ENCODE assay signal across 7 mouse cellular contexts in the genomic region with DNA sequence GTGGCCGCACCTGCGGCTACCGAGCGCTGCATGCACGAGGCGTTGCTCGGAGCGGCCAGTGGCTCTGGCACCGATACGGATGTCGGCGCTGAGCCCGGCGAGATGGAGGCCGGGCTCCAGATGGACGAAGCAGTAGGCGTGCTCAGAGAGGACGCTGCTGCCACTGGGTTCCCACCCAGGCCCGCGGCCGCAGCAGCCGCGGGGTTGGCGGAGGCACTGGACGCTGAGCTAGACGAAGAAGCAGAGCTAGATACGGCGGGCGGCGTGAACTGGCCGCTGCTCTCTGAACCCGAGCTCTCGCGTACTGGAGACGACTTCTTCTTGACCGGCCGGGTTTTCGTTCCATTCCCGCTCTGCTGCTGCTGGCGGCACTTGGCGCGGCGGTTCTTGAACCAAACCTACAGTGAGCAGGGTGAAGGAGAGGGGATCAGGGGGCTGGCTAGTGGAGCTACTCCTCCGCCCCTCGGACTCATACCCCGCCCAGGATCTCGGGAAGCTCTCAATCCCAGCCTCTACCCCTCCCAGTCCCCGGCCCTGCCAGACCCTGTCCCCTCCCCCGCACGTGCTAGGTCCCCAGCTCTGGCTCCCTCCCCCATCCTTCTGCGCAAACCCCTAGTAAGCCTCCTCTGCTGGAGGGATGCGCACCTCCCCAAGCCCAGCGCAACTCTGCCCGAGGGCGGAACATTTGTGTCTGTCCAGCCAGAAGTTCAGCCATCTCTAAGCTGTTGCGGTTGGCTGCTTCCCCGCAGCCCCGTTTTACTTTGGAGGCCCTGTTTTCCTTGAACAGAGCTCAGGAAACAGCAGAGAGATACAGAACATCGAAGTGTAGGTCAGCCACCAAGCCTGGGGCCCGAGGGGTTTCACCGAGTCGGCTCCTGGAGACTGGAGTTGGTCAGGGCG. TPM values are rescaled to one million over a fixed set of nuclear protein-coding genes. Genes with fewer than 3 reads are reported as not detected.
DNase-seq lines count a peak whose midpoint lies in the region; ATAC-seq lines count a peak whose summit lies in the region.

No protein-coding gene starts in this region.

- H3K27me3 ChIP-seq in embryonic facial prominence, embryonic 12.5 days, result peaks cover 76% of the 10 kb centered on the region
- peaks cover 37% of the 10 kb centered on the region for H3K27me3 ChIP-seq in midbrain, embryonic 15.5 days (replicated peaks)

- no peak overlapping the region for H3K27ac ChIP-seq in embryonic facial prominence, embryonic 12.5 days
- peak overlapping the region; percentile 37 for H3K27ac ChIP-seq in midbrain, embryonic 15.5 days

- intact Hi-C loops in heart, postnatal 10 days (cut with DNase I), result loop anchor here (10.0 kb wide), 1 partner anchor 208 kb away; no protein-coding TSS in a partner anchor

- peak; percentile 6 for DNase-seq in ovary, postnatal 10 days (ENCODE audit: low spot score)
- no peak for DNase-seq in ovary, adult 18-20 months (ENCODE audit: low spot score)
- peak; percentile 33 to 54 for DNase-seq in heart, postnatal 10 days
- peak; percentile 15 to 37 for DNase-seq in left cerebral cortex, adult 8-10 months (ENCODE audit: low spot score in 2 of 2)
- no peak for DNase-seq in adipocyte (ENCODE audit: low spot score)

- WGBS in embryonic facial prominence, embryonic 12.5 days, result 1% methylated on average over 63 of the region's 63 CpGs
- 1% methylated on average over 63 of the region's 63 CpGs for WGBS in midbrain, embryonic 15.5 days

- no peaks in the 10 kb centered on the region for H3K36me3 ChIP-seq in embryonic facial prominence, embryonic 12.5 days
- H3K36me3 ChIP-seq in midbrain, embryonic 15.5 days (replicated peaks), result no peaks in the 10 kb centered on the region

- peak overlapping the region; percentile 44 for H3K4me2 ChIP-seq in embryonic facial prominence, embryonic 12.5 days (replicated peaks)
- peak overlapping the region; percentile 61 for H3K4me2 ChIP-seq in midbrain, embryonic 15.5 days

- no peaks in the 10 kb centered on the region for H3K9me3 ChIP-seq in embryonic facial prominence, embryonic 12.5 days
- no peaks in the 10 kb centered on the region for H3K9me3 ChIP-seq in midbrain, embryonic 15.5 days

- 0 out of 2 replicates have a peak, but pooled peaks have one; percentile 12 for ATAC-seq in embryonic facial prominence, embryonic 12.5 days (ENCODE audit: insufficient number of reproducible peaks, insufficient read depth, low FRiP score, low TSS enrichment)
- peak; percentile 34 for ATAC-seq in midbrain, embryonic 15.5 days (replicated peaks)

- peaks cover 21% of the 10 kb centered on the region for H3K4me1 ChIP-seq in embryonic facial prominence, embryonic 12.5 days
- H3K4me1 ChIP-seq in midbrain, embryonic 15.5 days, result peaks cover 43% of the 10 kb centered on the region

- 0 out of 2 replicates have a peak overlapping the region, but pooled peaks have one; percentile 15 for H3K9ac ChIP-seq in embryonic facial prominence, embryonic 12.5 days
- H3K9ac ChIP-seq in midbrain, embryonic 15.5 days, result peak overlapping the region; percentile 36

- H3K4me3 ChIP-seq in embryonic facial prominence, embryonic 12.5 days, result peak overlapping the region; percentile 30
- H3K4me3 ChIP-seq in midbrain, embryonic 15.5 days, result peak overlapping the region; percentile 50

RNA-seq across cellular contexts. Expression of a gene that starts 5.8 kb away (rescaled TPM):
- 4.5 and 6.3 TPM in 2 replicates for polyA plus RNA-seq in embryonic facial prominence, embryonic 12.5 days (2016; fragmentation: Nextera tagmentation; extraction: Ambion mirVana)
- total RNA-seq in heart, postnatal 10 days (2021), result not detected
- 1 to 10 TPM; 4.9 to 7.1 (median 5.9) TPM for total RNA-seq in left cerebral cortex, adult 8-10 months (2022)
- polyA plus RNA-seq in midbrain, embryonic 15.5 days (2015; fragmentation: Nextera tagmentation; extraction: Ambion mirVana), result 11.5 and 12.2 TPM in 2 replicates

Comparison
In these comparisons a context has a peak if more than half of its experiments do, and no peak if none do; other contexts are left out.
1. DNase-seq: peak in ovary, postnatal 10 days (single experiment), heart, postnatal 10 days (2 of 2) and left cerebral cortex, adult 8-10 months (2 of 2); none in ovary, adult 18-20 months (single experiment) and adipocyte (single experiment).
2. RNA of a gene that starts 5.8 kb away (total RNA-seq): 4.9 to 7.1 TPM in left cerebral cortex, adult 8-10 months; not detected in heart, postnatal 10 days; every median in the first group is over 4 times any median in the second.